Mouse (Mus musculus): Measurements from ENCODE around the gene Ikzf3.

- TF ChIP-seq CTCF (conservative IDR thresholded peaks at IDR 0.05; ENCODE audit: insufficient read depth, insufficient read length, low read depth, low read length), result peak; percentile 65
- no peak for TF ChIP-seq POLR2A (IDR thresholded peaks at IDR 0.05; ENCODE audit: low read depth, low read length)
Observed at GRCm38 (mm10) chr11:98457367-98458120, 88.3 kb downstream of the Ikzf3 start.

Measured in kidney, adult 2 months (tissue).